8 mouse cellular contexts compared by ENCODE assay signal in the genomic region with DNA sequence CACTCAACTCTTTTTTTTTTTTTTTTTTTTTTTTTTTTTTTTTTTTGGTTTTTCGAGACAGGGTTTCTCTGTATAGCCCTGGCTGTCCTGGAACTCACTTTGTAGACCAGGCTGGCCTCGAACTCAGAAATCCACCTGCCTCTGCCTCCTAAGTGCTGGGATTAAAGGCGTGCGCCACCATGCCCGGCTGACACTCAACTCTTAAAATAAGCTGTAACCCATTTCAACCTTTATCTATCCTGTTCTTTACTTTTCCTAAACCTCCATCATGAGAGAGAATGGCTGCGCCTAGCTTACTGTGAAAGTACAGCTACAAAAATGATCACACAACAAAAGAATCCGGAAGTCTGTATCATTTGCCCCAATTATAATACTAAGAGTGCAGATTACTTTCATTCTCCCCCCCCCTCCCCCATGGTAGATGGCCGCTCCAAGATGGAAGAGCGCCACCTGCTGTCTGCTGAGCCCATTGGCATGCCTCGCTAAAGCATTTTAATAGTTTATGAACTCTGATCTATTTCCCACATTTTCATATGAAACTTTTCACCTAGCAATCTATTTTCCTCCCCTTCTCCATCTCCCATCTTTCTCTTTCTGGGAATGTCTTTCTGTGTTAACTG.
A peak's percentile ranks its signal among the peaks of the same experiment; 100 is the strongest.
DNase-seq lines count a peak whose midpoint lies in the region; ATAC-seq and TF ChIP-seq lines count a peak whose summit lies in the region.
"Not testable (repeated sequence)": the region's sequence is repeated elsewhere in the genome, so short reads cannot be mapped to it uniquely, and the experiment has no call there.

No protein-coding gene starts in this region.

- not testable (repeated sequence) for TF ChIP-seq POLR2A in MEL (IDR thresholded peaks at IDR 0.05; ENCODE audit: control insufficient read depth in 1 of 2, insufficient read depth in 1 of 2, low read depth in 1 of 2, low read length in 2 of 2, poor library complexity in 1 of 2)

- WGBS in embryonic facial prominence, embryonic 14.5 days, result 52% methylated on average over 9 of the region's 10 CpGs
- WGBS in lung, embryonic 16.5 days, result 46% methylated on average over 9 of the region's 10 CpGs

- ATAC-seq in embryonic facial prominence, embryonic 14.5 days (ENCODE audit: low read depth), result not testable (repeated sequence)
- ATAC-seq in lung, embryonic 16.5 days (ENCODE audit: low read depth), result peak; percentile 59; the same call in 1 of the 2 replicates

- H3K9me3 ChIP-seq in MEL (replicated peaks; ENCODE audit: insufficient read depth, low read length); embryonic facial prominence, embryonic 14.5 days (ENCODE audit: control insufficient read depth, low read length); lung, embryonic 16.5 days (ENCODE audit: control insufficient read depth, low read length): not testable (repeated sequence)

- peak; percentile 55 for DNase-seq in MEL (ENCODE audit: low read depth, low spot score)
- peak; percentile 58 for DNase-seq in brain, adult 2 months (ENCODE audit: low read depth, low spot score)
- peak; percentile 65 for DNase-seq in embryonic facial prominence, embryonic 14.5 days (ENCODE audit: low spot score)
- DNase-seq in heart, postnatal 4 days, result peak; percentile 46
- DNase-seq in kidney, postnatal 36 days, result peak; percentile 19 to 77
- peak; percentile 16 for DNase-seq in ovary, postnatal 36 days (ENCODE audit: low spot score)
- peak; percentile 74 for DNase-seq in thymus, postnatal 4 days

- not testable (repeated sequence) for H3K4me1 ChIP-seq in MEL (ENCODE audit: control insufficient read depth in 1 of 2, insufficient read depth in 2 of 2, low read length in 2 of 2); embryonic facial prominence, embryonic 14.5 days (ENCODE audit: control insufficient read depth, insufficient read depth, low read length); lung, embryonic 16.5 days (replicated peaks; ENCODE audit: control insufficient read depth, insufficient read depth, low read length)

- not testable (repeated sequence) for H3K79me2 ChIP-seq in MEL (ENCODE audit: control insufficient read depth, insufficient read depth, low read length, poor library complexity)

- H3K36me3 ChIP-seq in MEL (ENCODE audit: control insufficient read depth in 1 of 2, insufficient read depth in 2 of 2, low read length in 2 of 2); embryonic facial prominence, embryonic 14.5 days (ENCODE audit: control insufficient read depth, insufficient read depth, low read length); lung, embryonic 16.5 days (ENCODE audit: control insufficient read depth, insufficient read depth, low read length): not testable (repeated sequence)

- H3K27me3 ChIP-seq in MEL (ENCODE audit: control insufficient read depth in 1 of 2, insufficient read depth in 2 of 2, low read length in 2 of 2); embryonic facial prominence, embryonic 14.5 days (replicated peaks; ENCODE audit: control insufficient read depth, insufficient read depth, low read length); lung, embryonic 16.5 days (ENCODE audit: control insufficient read depth, insufficient read depth, low read depth, low read length): not testable (repeated sequence)

- H3K9ac ChIP-seq in MEL (ENCODE audit: control insufficient read depth, low read depth, low read length, poor library complexity, severe bottlenecking); embryonic facial prominence, embryonic 14.5 days (ENCODE audit: low read depth, low read length); lung, embryonic 16.5 days (ENCODE audit: low read length): not testable (repeated sequence)

- peak; percentile 49 to 79 (median 74) for TF ChIP-seq CTCF in MEL (IDR thresholded peaks at IDR 0.05 in 2 of 3, conservative IDR thresholded peaks at IDR 0.05 in 1 of 3; ENCODE audit: control insufficient read depth in 1 of 3, insufficient read depth in 1 of 3, low read depth in 2 of 3, low read length in 3 of 3, poor library complexity in 1 of 3, severe bottlenecking in 1 of 3)

- not testable (repeated sequence) for H3K4me3 ChIP-seq in MEL (ENCODE audit: control insufficient read depth in 1 of 2, insufficient read depth in 1 of 2, low read depth in 2 of 2, low read length in 2 of 2); embryonic facial prominence, embryonic 14.5 days (ENCODE audit: low read depth, low read length); lung, embryonic 16.5 days (ENCODE audit: low read length)

- peak; percentile 49 for TF ChIP-seq RAD21 in MEL (IDR thresholded peaks at IDR 0.05; ENCODE audit: low read depth, low read length)

- not testable (repeated sequence) for H3K4me2 ChIP-seq in embryonic facial prominence, embryonic 14.5 days (ENCODE audit: low read depth, low read length); lung, embryonic 16.5 days (ENCODE audit: low read depth, low read length)

- TF ChIP-seq EP300 in MEL (IDR thresholded peaks at IDR 0.05; ENCODE audit: low read depth in 1 of 2, low read length in 2 of 2), result not testable (repeated sequence)

- not testable (repeated sequence) for H3K27ac ChIP-seq in MEL (ENCODE audit: control insufficient read depth, low read depth, low read length); embryonic facial prominence, embryonic 14.5 days (replicated peaks; ENCODE audit: low read depth, low read length); lung, embryonic 16.5 days (ENCODE audit: low read length)

TF ChIP-seq in MEL, 35 proteins besides CTCF, POLR2A, EP300 and RAD21:
- TF ChIP-seq BHLHE40 (IDR thresholded peaks at IDR 0.05; ENCODE audit: borderline replicate concordance, low read depth, low read length) (0 out of 2 replicates have a peak, but pooled peaks have one; percentile 11), MAZ (IDR thresholded peaks at IDR 0.05; ENCODE audit: low read depth, low read length) (peak; percentile 64; the same call in 1 of the 2 replicates), ZC3H11A (IDR thresholded peaks at IDR 0.05; ENCODE audit: low read depth, low read length) (peak; percentile 28; the same call in 1 of the 2 replicates), SMC3 (IDR thresholded peaks at IDR 0.05; ENCODE audit: low read depth, low read length) (peak; percentile 76)

Comparison
In these comparisons a context has a peak if more than half of its experiments do, and no peak if none do; other contexts are left out.
1. DNase-seq: peak in every context shown above with its lines; median percentile 74 in thymus, postnatal 4 days; 65 in embryonic facial prominence, embryonic 14.5 days; 58 in brain, adult 2 months; 55 in MEL; 48 in kidney, postnatal 36 days; 46 in heart, postnatal 4 days; 16 in ovary, postnatal 36 days.